Mouse (Mus musculus): ENCODE data around the gene Tekt4. TPM values are rescaled to one million over a fixed set of nuclear protein-coding genes. Genes with fewer than 3 reads are reported as not detected.

Gene Tekt4
- not detected in 2 replicates for polyA plus RNA-seq (2016; fragmentation: Nextera tagmentation; extraction: Ambion mirVana)

GRCm38 (mm10) chr17:25454272-25454671, at the start of gene Tekt4:
Tekt4 (plus strand) TSS chr17:25454615.
- H3K27ac ChIP-seq: no peak within 1 kb of the TSS
- H3K36me3 ChIP-seq: no peaks in the 10 kb centered on the region
- no peak within 1 kb of the TSS for H3K4me3 ChIP-seq
- no peaks in the 10 kb centered on the region for H3K9me3 ChIP-seq (replicated peaks)
- no peak within 1 kb of the TSS for H3K4me2 ChIP-seq
- H3K4me1 ChIP-seq: no peaks in the 10 kb centered on the region
- no peak for ATAC-seq
- peaks cover 4% of the 10 kb centered on the region; the same call in 1 of the 2 replicates for H3K27me3 ChIP-seq (replicated peaks)
- 36% methylated on average over 2 of the region's 2 CpGs for WGBS (ENCODE audit: insufficient replicate concordance)
- H3K9ac ChIP-seq: no peak within 1 kb of the TSS

GRCm38 (mm10) chr17:25405224-25405895, 49.1 kb upstream of the Tekt4 start:
- Histone ChIP-seq H3K27ac (peak overlapping the region; percentile 23; the same call in 1 of the 2 replicates), H3K9ac (no peak overlapping the region), H3K9me3 (replicated peaks) (no peaks in the 10 kb centered on the region), H3K4me1 (peaks cover 35% of the 10 kb centered on the region), H3K27me3 (replicated peaks) (0 out of 2 replicates have a peak, but pooled peaks cover 8% of the 10 kb centered on the region), H3K4me2 (no peak overlapping the region), H3K4me3 (no peak overlapping the region), H3K36me3 (no peaks in the 10 kb centered on the region)
- peak; percentile 61 for ATAC-seq
- WGBS (ENCODE audit: insufficient replicate concordance): 11% methylated on average over 10 of the region's 10 CpGs

- Histone ChIP-seq H3K36me3 (no peaks in the 10 kb centered on the region), H3K9ac (no peak overlapping the region), H3K9me3 (replicated peaks) (no peaks in the 10 kb centered on the region), H3K4me2 (no peak overlapping the region), H3K27ac (no peak overlapping the region), H3K27me3 (replicated peaks) (0 out of 2 replicates have a peak, but pooled peaks cover 8% of the 10 kb centered on the region), H3K4me1 (peaks cover 39% of the 10 kb centered on the region), H3K4me3 (no peak overlapping the region)
- 28% methylated on average over 6 of the region's 6 CpGs for WGBS (ENCODE audit: insufficient replicate concordance)
- no peak for ATAC-seq
Measured at GRCm38 (mm10) chr17:25406011-25406441, 48.4 kb upstream of the Tekt4 start.

GRCm38 (mm10) chr17:25407352-25407751, 47.1 kb upstream of the Tekt4 start:
- Histone ChIP-seq H3K4me1 (peaks cover 43% of the 10 kb centered on the region), H3K27me3 (replicated peaks) (0 out of 2 replicates have a peak, but pooled peaks cover 8% of the 10 kb centered on the region), H3K9ac (no peak overlapping the region), H3K9me3 (replicated peaks) (no peaks in the 10 kb centered on the region), H3K36me3 (no peaks in the 10 kb centered on the region), H3K4me2 (no peak overlapping the region), H3K27ac (no peak overlapping the region), H3K4me3 (no peak overlapping the region)
- WGBS (ENCODE audit: insufficient replicate concordance): 58% methylated on average over 4 of the region's 4 CpGs
- no peak for ATAC-seq

GRCm38 (mm10) chr17:25408302-25408999, 46.0 kb upstream of the Tekt4 start:
- no peak overlapping the region for H3K9ac ChIP-seq
- no peak overlapping the region for H3K4me3 ChIP-seq
- H3K4me2 ChIP-seq: no peak overlapping the region
- H3K27ac ChIP-seq: no peak overlapping the region
- H3K36me3 ChIP-seq: no peaks in the 10 kb centered on the region
- WGBS (ENCODE audit: insufficient replicate concordance): 63% methylated on average over 7 of the region's 7 CpGs
- 0 out of 2 replicates have a peak, but pooled peaks cover 8% of the 10 kb centered on the region for H3K27me3 ChIP-seq (replicated peaks)
- ATAC-seq: no peak
- H3K4me1 ChIP-seq: peaks cover 43% of the 10 kb centered on the region
- H3K9me3 ChIP-seq (replicated peaks): no peaks in the 10 kb centered on the region

- no peak overlapping the region for H3K4me3 ChIP-seq
- no peak for ATAC-seq
- H3K27me3 ChIP-seq (replicated peaks): 0 out of 2 replicates have a peak, but pooled peaks cover 5% of the 10 kb centered on the region
- H3K9ac ChIP-seq: no peak overlapping the region
- H3K9me3 ChIP-seq (replicated peaks): no peaks in the 10 kb centered on the region
- H3K27ac ChIP-seq: no peak overlapping the region
- 60% methylated on average over 7 of the region's 7 CpGs for WGBS (ENCODE audit: insufficient replicate concordance)
- H3K4me2 ChIP-seq: no peak overlapping the region
- H3K4me1 ChIP-seq: peaks cover 41% of the 10 kb centered on the region
- H3K36me3 ChIP-seq: no peaks in the 10 kb centered on the region
Measured at GRCm38 (mm10) chr17:25409621-25410020, 44.8 kb upstream of the Tekt4 start.

GRCm38 (mm10) chr17:25410180-25410579, 44.2 kb upstream of the Tekt4 start:
- Histone ChIP-seq H3K27ac (no peak overlapping the region), H3K4me1 (peaks cover 40% of the 10 kb centered on the region)
- ATAC-seq: no peak

GRCm38 (mm10) chr17:25410786-25411185, 43.6 kb upstream of the Tekt4 start:
- H3K36me3 ChIP-seq: no peaks in the 10 kb centered on the region
- no peak overlapping the region for H3K9ac ChIP-seq
- WGBS (ENCODE audit: insufficient replicate concordance): 30% methylated on average over 7 of the region's 7 CpGs
- peaks cover 41% of the 10 kb centered on the region for H3K4me1 ChIP-seq
- H3K27me3 ChIP-seq (replicated peaks): 0 out of 2 replicates have a peak, but pooled peaks cover 5% of the 10 kb centered on the region
- no peak for ATAC-seq
- no peaks in the 10 kb centered on the region for H3K9me3 ChIP-seq (replicated peaks)
- H3K27ac ChIP-seq: no peak overlapping the region
- H3K4me3 ChIP-seq: no peak overlapping the region
- no peak overlapping the region for H3K4me2 ChIP-seq

More at GRCm38 (mm10) chr17:25410180-25410579, 44.2 kb upstream of the Tekt4 start:
- H3K36me3 ChIP-seq: no peaks in the 10 kb centered on the region
- 0 out of 2 replicates have a peak, but pooled peaks cover 5% of the 10 kb centered on the region for H3K27me3 ChIP-seq (replicated peaks)
- H3K4me2 ChIP-seq: no peak overlapping the region
- WGBS (ENCODE audit: insufficient replicate concordance): 27% methylated on average over 6 of the region's 6 CpGs
- no peaks in the 10 kb centered on the region for H3K9me3 ChIP-seq (replicated peaks)
- no peak overlapping the region for H3K4me3 ChIP-seq
- H3K9ac ChIP-seq: no peak overlapping the region

- ATAC-seq: no peak
- Histone ChIP-seq H3K9ac (no peak overlapping the region), H3K27me3 (replicated peaks) (0 out of 2 replicates have a peak, but pooled peaks cover 5% of the 10 kb centered on the region), H3K27ac (no peak overlapping the region), H3K4me2 (no peak overlapping the region), H3K4me3 (no peak overlapping the region), H3K36me3 (no peaks in the 10 kb centered on the region), H3K9me3 (replicated peaks) (no peaks in the 10 kb centered on the region), H3K4me1 (peaks cover 41% of the 10 kb centered on the region)
- WGBS (ENCODE audit: insufficient replicate concordance): 29% methylated on average over 4 of the region's 4 CpGs
Measured at GRCm38 (mm10) chr17:25411251-25411650, 43.2 kb upstream of the Tekt4 start.

GRCm38 (mm10) chr17:25414209-25414608, 40.2 kb upstream of the Tekt4 start:
- ATAC-seq: no peak
- Histone ChIP-seq H3K9ac (no peak overlapping the region), H3K36me3 (no peaks in the 10 kb centered on the region), H3K27ac (no peak overlapping the region), H3K4me3 (no peak overlapping the region), H3K9me3 (replicated peaks) (no peaks in the 10 kb centered on the region), H3K27me3 (replicated peaks) (0 out of 2 replicates have a peak, but pooled peaks cover 5% of the 10 kb centered on the region), H3K4me2 (no peak overlapping the region), H3K4me1 (peaks cover 41% of the 10 kb centered on the region)
- 43% methylated on average over 4 of the region's 4 CpGs for WGBS (ENCODE audit: insufficient replicate concordance)

GRCm38 (mm10) chr17:25414917-25415316, 39.5 kb upstream of the Tekt4 start:
- no peak for ATAC-seq
- Histone ChIP-seq H3K4me2 (no peak overlapping the region), H3K4me1 (peaks cover 39% of the 10 kb centered on the region), H3K36me3 (no peaks in the 10 kb centered on the region), H3K4me3 (no peak overlapping the region), H3K9me3 (replicated peaks) (no peaks in the 10 kb centered on the region), H3K9ac (no peak overlapping the region), H3K27me3 (replicated peaks) (0 out of 2 replicates have a peak, but pooled peaks cover 4% of the 10 kb centered on the region), H3K27ac (no peak overlapping the region)
- WGBS (ENCODE audit: insufficient replicate concordance): 38% methylated on average over 3 of the region's 3 CpGs

GRCm38 (mm10) chr17:25415421-25415913, 38.9 kb upstream of the Tekt4 start:
- no peak for ATAC-seq
- Histone ChIP-seq H3K27me3 (replicated peaks) (no peaks in the 10 kb centered on the region), H3K9ac (no peak overlapping the region), H3K4me2 (no peak overlapping the region), H3K36me3 (no peaks in the 10 kb centered on the region), H3K9me3 (replicated peaks) (no peaks in the 10 kb centered on the region), H3K4me3 (no peak overlapping the region), H3K27ac (no peak overlapping the region), H3K4me1 (peaks cover 33% of the 10 kb centered on the region)
- 36% methylated on average over 5 of the region's 6 CpGs for WGBS (ENCODE audit: insufficient replicate concordance)

Data from liver, embryonic 12.5 days (tissue).